Mouse (Mus musculus): ENCODE measurements around the gene Abr. TPM values are rescaled to one million over a fixed set of nuclear protein-coding genes. Genes with fewer than 3 reads are reported as not detected.

The Abr gene
- 10 to 100 TPM in 1 of 2 experiments, 1 to 10 TPM in 1; 9.6 to 31.3 TPM for polyA plus RNA-seq (2012; fragmentation: generic; extraction: Trizol)

DNA sequence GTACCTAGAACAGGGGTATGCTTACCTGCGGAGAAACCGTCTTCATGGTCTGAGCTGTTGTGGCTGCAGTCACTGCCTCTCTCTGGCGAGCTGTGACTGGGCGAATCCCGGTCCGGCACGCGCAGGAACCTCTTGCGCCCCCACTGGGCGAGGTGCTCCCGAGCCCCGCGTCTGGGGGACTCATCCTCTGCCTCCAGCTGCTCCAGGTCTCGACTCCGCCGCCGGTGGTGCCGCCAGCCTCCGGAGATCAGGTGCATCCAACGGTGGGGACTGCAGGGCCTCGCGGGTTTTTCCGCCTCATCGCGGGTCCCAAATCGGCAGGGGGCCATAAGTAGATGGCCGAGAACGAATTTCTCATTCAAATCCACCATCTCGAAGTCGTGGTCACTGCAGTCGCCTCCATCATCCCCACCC is at the start of gene Abr:
Gene Abr, minus strand, starts transcription at position 163 of the 414 bp plus-strand sequence.

GRCm38 (mm10) chr11:76406702-76407583 is 215.2 kb downstream of the Abr start, which contains the start of gene Timm22:
Gene Timm22, plus strand, starts transcription at chr11:76406952.

GRCm38 (mm10) chr11:76398798-76399586 is 223.1 kb downstream of the Abr start, which contains the start of gene Nxn:
Gene Nxn, minus strand, starts transcription at chr11:76399140.

Other genes starting within 250 kb of the Abr start
- 10 to 100 TPM; 32.1 to 84.5 TPM for gene Nxn, start 223.2 kb downstream of the Abr start, polyA plus RNA-seq (2012; fragmentation: generic; extraction: Trizol)
- 100 to 1,000 TPM in 1 of 2 experiments, 10 to 100 TPM in 1; 92.1 to 113 TPM for gene Timm22, start 215.4 kb downstream of the Abr start, polyA plus RNA-seq (2012; fragmentation: generic; extraction: Trizol)
- under 1 TPM in 1 of 2 experiments, not detected in 1; 0.12 TPM for gene Bhlha9, start 50.2 kb upstream of the Abr start, polyA plus RNA-seq (2012; fragmentation: generic; extraction: Trizol)
- under 1 TPM; 0.01 to 0.06 TPM for gene Trarg1, start 57.5 kb upstream of the Abr start, polyA plus RNA-seq (2012; fragmentation: generic; extraction: Trizol)
- gene Gosr1, start 141.3 kb upstream of the Abr start, polyA plus RNA-seq (2012; fragmentation: generic; extraction: Trizol): 10 to 100 TPM in 1 of 2 experiments, 1 to 10 TPM in 1; 1.3 to 13.8 TPM
- 10 to 100 TPM in 1 of 2 experiments, under 1 TPM in 1; 0.84 to 16.2 TPM for gene Cpd, start 224.7 kb upstream of the Abr start, polyA plus RNA-seq (2012; fragmentation: generic; extraction: Trizol)

Measured in C3H10T1/2 (cell line).